Mouse (Mus musculus) right cerebral cortex, postnatal 10 days (tissue): ENCODE measurements at regions not wholly inside any gene's neighbourhood (a gene's known extent, or its start where the extent isn't known, plus 50 kb on each side); places are given as distances from the start of the nearest gene placed in this dataset.
A peak's percentile ranks its signal among the peaks of the same experiment; 100 is the strongest.

ENCODE experiments used
- DNase-seq, 2 experiments: peaks; one replicate each; pipeline ENCODE4 v3.0.0; 2021; ENCODE audit warnings: low spot score in 2 of 2

DNA sequence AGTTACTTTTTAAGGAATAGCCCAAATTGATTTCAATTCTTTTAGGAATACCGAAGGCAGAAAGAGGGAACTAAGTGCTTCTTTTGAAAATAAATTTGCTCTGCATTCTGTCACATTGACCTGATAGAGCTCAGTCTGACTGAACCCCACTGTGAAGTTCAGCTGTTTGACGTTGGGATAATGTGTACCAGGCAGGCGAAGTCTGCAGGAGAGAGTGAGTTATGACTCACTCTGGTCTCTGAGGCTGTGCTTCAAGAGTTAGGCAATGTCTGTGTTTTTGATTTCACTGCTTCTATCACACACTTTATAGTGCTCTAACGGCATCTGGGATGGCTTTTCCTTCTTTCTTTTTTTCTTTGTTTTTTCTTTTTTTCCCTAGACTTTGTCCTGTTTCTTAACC lies 283.5 kb downstream of the Naf1 start:
- no peak for DNase-seq

- DNase-seq = peak; percentile 70 to 88
These were observed 321.7 kb downstream of the Naf1 start for GRCm38 (mm10) chr8:67181741-67182140.

DNA sequence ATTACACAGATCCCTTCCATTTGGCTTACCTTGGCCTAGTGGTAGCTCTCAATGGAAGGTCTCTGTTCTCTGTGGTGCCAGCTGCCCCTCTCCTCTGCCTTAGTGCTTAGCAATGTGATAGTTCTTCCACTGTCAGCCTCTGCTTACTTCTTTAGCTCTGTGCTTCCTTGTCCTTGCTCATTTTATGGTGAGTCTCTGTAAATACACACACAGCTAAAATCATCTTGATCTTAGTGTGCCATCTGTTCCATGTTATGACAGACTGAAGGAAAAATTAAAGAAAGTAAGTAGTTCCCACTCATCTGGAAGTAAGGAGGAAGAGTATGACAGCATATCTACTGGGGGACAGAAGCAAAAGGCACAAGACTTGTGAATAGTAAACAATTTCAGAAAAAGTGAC lies 324.4 kb upstream of the Nat3 start:
- no peak for DNase-seq

DNA sequence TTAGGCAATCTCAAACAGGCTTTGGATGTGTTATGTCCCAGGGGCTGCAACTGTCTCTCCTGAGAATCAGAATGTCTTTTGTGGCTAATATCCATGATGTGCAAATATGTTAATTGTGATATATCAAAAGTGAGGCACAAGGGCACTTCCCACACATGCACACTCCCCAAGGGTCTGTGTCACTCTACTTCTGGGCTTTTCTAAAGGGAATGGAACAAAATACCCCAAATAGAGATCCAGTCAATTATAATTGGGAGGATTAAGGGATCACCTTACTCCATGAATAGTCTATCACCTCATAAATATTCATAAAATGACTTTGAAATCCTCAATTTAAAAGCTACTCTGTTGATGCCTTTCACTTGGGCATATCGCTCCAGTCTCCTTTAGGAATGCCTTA lies 317.6 kb upstream of the Nat3 start:
- no peak for DNase-seq

GRCm38 (mm10) chr8:67231921-67232701 lies 291.5 kb upstream of the Nat3 start:
- no peak for DNase-seq

DNA sequence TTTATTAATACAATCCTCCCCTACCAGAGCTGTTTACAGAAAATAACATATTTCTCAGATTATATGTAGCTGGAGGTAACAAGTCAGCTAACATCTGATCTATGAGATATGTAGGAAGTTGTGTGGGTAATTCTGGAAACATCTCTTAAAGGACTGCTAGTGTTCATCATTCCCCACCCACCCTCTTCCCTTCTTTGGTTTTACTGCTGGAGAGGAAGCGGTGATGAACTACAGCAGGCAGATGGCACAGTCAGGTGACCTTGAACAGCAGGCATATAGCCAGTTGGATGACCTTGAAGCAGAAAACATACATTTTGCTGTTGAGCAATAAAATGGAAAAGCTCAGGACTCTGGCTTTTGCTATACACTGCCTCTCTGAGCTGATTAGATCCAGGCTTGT lies 284.7 kb upstream of the Nat3 start:
- DNase-seq = no peak

DNA sequence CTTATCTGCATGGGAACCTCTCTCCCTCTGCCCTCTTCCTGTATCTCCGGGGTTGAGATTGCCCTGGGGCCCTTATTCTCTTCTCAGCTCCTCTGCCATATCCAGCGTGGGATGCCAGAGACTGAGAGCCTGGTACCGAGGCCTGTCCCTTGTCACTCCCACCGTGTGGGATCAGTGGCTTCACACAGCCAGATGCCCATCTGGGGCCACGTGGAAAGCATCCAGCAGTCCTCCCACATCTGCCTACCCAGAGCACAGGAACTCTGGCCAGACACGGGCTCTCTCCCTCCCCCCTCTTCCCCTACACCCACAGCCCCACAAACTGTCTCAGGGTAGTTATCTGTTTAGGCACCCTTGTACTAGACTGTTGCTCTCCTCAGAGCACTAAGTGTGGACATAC lies 244.9 kb upstream of the Nat3 start:
- no peak for DNase-seq

DNA sequence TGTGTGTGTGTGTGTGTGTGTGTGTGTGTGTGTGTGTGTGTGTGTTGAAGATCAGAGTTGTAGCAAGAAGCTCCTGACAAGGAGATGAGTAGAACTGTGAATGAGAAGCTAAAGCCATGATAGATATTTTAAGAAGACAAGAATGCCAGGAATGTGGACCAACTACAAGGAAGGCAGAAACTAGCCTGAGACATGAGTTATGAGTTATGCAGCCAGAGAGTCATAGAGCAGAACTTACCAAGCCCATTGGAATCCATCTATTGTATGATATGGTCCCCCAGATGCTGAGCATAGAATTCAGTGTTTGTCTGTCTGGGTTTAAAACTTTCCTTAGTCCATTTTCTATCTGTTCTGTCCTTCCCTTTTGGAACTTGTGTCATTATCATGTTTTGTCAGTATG lies 244.2 kb upstream of the Nat3 start:
- no peak for DNase-seq

DNA sequence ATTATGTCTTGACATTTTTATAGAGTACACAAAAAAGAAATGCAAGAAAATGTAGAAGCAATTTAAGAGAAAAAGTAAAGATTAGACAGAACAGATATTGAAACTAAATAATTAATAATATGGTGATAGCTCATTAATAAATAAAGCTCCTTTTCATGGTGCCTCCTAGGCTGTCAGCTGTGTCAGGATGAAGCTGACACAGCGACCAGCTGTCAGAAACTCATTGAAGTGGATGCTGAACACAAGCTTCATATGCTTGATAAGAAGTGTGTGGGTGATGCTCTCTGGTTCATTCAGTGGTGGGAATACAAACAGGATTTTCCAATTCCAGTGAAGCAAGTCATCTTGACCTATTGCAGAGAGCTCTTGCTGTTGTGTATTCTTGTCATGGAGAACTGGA lies 213.2 kb upstream of the Nat3 start:
- no peak for DNase-seq

GRCm38 (mm10) chr8:67317371-67317770 lies 206.3 kb upstream of the Nat3 start:
- no peak for DNase-seq

GRCm38 (mm10) chr8:67318675-67319074 lies 205.0 kb upstream of the Nat3 start:
- DNase-seq = no peak

DNA sequence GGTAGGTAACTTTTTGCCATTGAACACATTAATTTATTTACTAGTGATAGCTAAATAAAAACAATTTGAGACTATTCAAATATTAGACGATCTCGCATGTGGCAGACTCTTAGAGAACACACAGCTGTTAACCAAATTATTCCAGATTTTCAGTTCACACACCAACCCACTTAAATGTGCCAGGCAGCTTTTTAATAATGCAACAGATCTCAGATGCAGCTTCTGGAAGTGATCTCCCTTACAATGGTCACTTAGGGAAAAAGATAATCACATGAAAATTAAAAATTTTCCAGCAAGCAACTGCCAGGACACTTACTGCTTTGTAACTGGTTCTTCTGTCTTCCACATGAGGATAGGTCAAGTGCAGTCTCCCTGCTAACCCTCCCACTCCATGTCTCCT lies 203.1 kb upstream of the Nat3 start:
- DNase-seq = no peak

DNA sequence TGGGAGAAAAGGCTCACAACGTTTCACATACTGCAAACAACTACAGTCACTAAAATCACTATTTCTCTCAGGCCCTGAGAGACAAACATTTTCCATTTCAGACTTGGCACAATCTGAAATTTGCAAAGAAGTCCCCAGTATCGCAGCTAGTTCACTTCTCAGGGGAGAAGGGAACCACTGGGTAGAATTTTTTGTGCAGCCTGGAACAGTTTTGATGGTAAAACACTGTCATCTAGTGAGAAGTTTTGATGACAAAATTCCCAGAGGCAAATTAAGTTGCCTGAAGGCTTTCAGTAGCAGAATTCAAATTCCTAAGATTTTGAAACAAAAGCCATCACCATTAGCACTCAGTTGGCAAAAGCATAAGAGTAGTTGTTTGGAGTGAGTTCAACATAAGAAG lies 195.2 kb upstream of the Nat3 start:
- peak in 1 of 2 experiments; percentile 22 for DNase-seq

DNA sequence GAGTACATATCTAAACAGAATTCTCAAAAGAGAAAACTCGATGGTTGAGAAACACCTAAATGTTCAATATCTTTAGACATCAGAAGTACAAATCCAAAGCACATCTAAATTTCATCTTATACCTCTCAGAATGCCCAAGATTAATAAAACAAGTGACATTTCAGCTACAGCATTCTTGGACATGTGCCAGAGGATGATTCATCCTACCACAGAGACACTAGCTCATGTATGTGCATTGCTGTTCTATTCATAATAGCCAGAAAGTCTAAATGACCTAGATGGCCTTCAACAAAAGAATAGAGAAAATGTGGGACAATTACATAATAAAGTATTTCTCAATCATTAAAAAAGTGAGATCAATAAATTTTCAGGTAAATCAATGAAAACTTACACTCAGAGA lies 146.6 kb upstream of the Nat3 start:
- no peak for DNase-seq

DNA sequence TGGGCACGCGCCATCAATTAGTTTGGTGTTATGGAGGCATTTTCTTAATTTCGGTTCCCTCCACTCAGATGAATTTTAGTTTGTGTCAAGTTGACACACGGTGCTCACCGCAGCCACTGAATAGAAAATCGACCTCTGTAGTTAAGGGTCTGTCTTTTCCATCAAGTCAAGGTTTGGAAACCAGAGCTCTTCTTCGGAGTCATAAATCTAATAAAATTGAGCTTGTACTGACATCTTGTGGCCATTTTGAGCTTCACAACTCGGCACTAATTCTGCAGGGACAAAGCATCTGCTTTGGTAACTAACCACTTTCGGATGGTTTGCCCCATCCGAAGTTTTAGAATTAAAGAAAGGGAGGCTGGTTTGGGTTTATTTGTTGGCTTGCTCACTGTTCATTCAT lies 117.7 kb upstream of the Nat3 start:
- peak in 1 of 2 experiments; percentile 32 for DNase-seq

GRCm38 (mm10) chr8:67414826-67415225 lies 108.8 kb upstream of the Nat3 start:
- no peak for DNase-seq

GRCm38 (mm10) chr8:67422521-67422920 lies 101.1 kb upstream of the Nat3 start:
- DNase-seq = no peak
